Mouse (Mus musculus) bone marrow, adult 2 months (tissue): ENCODE results near the gene P2ry12.

Experiments used
- CTCF ChIP-seq: fragments of 200-500 bp; IDR thresholded peaks from 2 replicates; pipeline ENCODE4 v1.5.1; 2011; ENCODE audit warnings: low read length, control low read depth; ENCODE audit not compliant: control insufficient read depth, insufficient read depth
- POLR2A ChIP-seq: fragments of 200-500 bp; IDR thresholded peaks from 2 replicates; pipeline ENCODE4 v1.6.1; 2011; ENCODE audit warnings: low read depth, mild to moderate bottlenecking, control low read depth, low read length, borderline replicate concordance; ENCODE audit not compliant: control insufficient read depth

GRCm38 (mm10) chr3:59169215-59169614, 93.5 kb downstream of the P2ry12 start:
- TF ChIP-seq POLR2A: no peak
- no peak for TF ChIP-seq CTCF
